Mouse (Mus musculus) kidney, adult 9 months (tissue): ENCODE results near the gene Serac1.
A peak's percentile ranks its signal among the peaks of the same experiment; 100 is the strongest.

Source experiments
- DNase-seq: peaks from one replicate; pipeline ENCODE4 v3.0.0; 2022

Gene Serac1

DNA sequence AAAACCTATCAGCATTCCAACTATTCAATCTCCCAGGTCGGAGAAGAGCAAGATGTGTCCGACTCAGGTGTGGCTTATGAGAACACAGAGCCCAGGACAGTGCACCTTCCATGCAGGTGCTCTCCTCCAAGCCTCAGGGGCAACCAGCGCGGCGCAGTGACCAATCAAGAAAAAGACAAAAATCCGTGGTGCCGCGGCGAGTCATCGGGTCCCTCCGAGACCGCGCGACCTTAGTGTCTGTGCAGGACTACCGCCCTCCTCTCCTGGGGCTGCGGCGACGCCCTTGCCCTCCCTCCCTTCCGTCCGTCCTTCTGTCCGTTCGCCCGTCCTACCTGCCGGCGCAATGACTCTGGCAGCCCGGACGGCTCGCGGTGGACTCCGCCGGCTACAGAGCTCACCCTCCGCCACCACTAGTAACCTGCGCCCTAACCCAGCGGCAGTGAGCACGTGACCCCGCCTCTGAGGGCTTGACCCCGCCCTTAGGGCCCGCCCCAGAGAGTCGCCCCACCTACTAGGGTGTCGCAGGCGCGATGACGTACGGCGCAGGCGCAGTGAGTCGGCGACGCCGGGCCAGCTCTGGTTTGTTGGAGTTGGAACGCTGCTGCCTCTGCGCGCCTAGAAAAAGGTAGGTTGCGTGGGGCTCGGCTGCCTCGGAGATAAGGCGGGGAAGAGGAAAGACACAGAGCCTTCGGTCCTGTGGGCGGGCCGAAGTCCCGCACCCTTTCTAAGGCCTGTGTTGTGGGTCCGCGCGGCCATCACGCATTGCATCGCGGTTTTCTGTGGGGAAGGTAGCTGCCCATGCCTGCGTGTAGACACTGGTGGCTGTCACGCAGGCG, at the start of gene Serac1, which contains the start of gene Gtf2h5:
TSS of gene Serac1 (minus strand) at position 455 of the 836 bp plus-strand sequence.
TSS of gene Gtf2h5 (plus strand) at position 500 of the 836 bp plus-strand sequence.
- peak; percentile 98 for DNase-seq

DNA sequence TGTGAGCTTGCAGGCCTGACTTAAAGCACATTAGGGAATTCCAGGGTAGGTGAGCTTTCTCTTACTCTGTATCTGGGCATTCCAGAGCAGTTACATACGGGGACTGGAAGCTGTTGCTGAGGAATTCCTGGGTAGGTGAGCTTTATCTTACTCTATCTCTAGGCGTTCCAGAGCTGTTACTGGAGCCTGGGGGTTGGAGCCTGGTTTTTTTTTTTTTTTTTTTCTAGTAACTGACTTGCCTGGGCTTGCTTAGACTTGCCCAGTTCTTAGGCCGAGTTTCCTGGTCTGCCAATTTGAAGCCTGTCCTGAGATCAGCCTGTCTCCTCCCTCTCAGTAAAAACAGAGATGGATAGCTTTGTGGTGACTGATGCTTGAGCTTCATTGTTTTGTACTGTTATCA, 48.5 kb upstream of the Serac1 start:
- DNase-seq: no peak

- DNase-seq: no peak
These were observed 45.9 kb upstream of the Serac1 start for GRCm38 (mm10) chr17:6125441-6125840.

- no peak for DNase-seq
These were observed 44.2 kb upstream of the Serac1 start for GRCm38 (mm10) chr17:6123776-6124175.

- DNase-seq: no peak
These were observed 39.3 kb upstream of the Serac1 start for GRCm38 (mm10) chr17:6118861-6119260.

DNA sequence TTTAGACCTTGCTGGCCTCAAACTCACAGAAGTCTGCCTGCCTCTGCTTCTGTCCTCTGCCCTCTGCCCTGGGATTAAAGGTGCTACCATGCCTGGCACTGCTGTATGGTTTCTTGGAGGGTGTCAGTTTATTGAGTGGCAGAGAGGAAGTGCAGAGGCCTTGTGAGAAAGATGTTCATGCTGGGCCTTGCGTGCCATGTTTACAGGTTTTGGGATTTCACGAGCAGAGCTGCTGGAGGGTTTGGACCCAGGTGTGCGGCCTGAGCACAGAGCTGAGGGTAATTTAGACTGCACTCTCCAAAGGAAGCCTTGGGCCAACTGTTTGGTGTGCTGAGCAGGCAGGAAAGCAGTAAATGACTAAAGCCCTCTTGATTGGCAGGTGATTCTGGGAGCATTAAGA, 38.4 kb upstream of the Serac1 start:
- DNase-seq: no peak

GRCm38 (mm10) chr17:6117148-6117725, 37.7 kb upstream of the Serac1 start:
- no peak for DNase-seq

DNA sequence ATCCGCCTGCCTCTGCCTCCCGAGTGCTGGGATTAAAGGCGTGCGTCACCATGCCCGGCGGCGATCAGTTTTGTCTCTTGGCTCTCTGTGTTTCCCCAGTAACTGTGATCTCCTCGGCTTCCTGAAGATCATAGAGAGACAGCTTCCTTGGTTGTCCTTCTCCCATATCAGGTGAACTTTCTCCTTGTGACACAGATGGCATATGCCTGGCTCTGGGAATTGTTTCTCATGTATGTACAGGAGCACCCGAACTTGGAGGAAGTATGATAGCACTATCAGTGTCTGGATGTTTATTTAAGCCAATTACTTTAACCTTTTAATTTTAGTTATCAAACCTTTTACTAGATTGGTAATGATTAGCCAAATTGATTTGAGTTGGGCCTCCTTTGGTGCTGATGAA, 35.5 kb upstream of the Serac1 start:
- DNase-seq: no peak

GRCm38 (mm10) chr17:6113653-6114052, 34.1 kb upstream of the Serac1 start:
- no peak for DNase-seq

GRCm38 (mm10) chr17:6110956-6111355, 31.4 kb upstream of the Serac1 start:
- no peak for DNase-seq

GRCm38 (mm10) chr17:6108175-6108574, 28.6 kb upstream of the Serac1 start:
- no peak for DNase-seq

GRCm38 (mm10) chr17:6107015-6107601, 27.6 kb upstream of the Serac1 start:
- DNase-seq: peak; percentile 49

DNA sequence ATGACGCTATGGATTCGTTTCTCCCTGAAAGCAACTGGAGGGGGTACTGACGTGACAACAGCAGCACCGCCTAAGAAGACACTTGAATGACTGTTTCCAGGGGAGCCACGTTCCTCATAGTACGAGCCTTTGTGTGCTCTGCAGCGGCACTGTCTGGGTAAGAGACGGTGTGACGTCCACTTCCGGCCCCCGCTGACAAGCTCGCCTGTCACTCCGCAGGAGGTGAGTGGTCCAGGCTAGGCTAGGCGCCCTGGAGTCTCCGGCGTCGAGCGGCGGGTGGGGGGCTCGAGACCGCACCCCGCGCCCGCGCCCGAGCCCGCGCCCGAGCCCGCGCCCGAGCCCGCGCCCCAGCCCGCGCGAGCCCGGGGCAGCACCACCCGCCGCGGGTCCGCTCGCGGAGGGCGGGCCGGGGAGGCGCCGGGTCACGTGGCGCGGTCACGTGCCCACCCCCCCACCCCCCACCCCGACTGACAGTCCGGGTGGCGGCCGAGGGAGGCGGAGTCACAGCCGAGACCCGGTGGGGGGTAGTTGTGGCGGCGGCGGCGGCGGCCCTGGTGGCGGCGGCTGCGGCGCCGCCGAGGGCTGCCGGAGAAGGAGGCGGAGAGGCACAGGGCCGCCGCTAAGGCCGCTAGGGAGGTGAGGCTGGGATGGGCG, 26.9 kb upstream of the Serac1 start, which contains the start of gene Tulp4:
TSS of gene Tulp4 (plus strand) at position 77 of the 654 bp plus-strand sequence.
- DNase-seq: peak; percentile 81

GRCm38 (mm10) chr17:6103566-6103965, 24.0 kb upstream of the Serac1 start:
- DNase-seq: no peak

- DNase-seq: no peak
These were observed 22.7 kb upstream of the Serac1 start for GRCm38 (mm10) chr17:6102287-6102686.

DNA sequence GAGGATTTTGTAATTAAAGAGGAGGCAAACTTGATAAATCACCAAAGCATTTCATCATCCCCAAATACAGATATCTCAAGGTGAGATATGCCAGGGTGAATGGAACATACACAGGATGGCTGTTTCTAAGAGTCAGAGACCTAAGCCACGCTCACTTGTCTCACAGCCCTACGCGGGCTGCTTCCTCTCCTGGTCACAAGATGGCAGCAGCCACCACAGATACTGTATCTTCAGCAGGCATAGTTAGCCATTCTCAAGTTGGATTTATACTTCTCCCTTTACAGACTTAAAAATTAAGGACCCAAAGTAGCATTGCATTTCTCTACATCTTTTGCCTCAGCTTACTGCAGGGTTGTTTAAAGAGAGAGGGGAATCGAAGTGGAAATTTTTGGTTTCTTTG, 18.3 kb upstream of the Serac1 start:
- DNase-seq: peak; percentile 68

GRCm38 (mm10) chr17:6095579-6095978, 16.0 kb upstream of the Serac1 start:
- no peak for DNase-seq

DNA sequence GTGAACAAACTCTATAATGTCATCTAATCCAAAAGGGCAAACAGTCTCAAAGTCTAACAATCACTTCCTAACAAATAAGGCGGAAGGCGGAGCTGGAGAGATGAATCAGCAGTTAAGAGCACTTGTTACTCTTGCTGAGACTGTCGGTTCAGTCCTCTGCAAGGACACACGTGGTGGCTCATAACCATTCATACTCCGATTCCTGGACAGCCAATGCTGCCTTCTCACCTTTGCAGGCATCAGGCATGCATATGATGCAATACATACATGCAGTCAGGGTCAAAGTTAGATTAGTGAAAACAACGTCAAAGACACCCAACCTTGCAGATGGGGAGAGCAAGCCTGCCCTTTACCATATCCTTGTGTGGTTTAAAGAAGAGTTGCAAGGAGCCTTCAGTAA, 12.1 kb upstream of the Serac1 start:
- no peak for DNase-seq

- no peak for DNase-seq
These were observed 3.9 kb upstream of the Serac1 start for GRCm38 (mm10) chr17:6083323-6083890.

DNA sequence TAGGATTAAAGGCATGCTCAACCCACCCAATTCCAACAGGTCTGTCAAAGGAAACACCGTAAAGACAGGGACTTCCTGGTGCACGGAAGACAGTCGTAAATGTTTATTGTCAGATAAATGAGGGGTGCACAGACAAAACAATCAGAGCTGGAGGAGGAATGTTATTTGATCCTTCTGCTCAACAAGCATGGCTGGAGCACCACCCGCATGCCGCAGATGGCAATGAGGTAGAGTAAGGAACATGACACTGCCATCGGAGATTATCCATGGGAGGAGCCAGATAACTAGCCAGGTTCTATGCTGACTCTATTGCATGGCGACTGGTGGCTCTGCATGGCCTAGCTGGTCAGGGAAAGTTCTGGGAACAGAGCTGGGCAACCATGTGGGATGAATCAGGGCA, 6.1 kb downstream of the Serac1 start:
- DNase-seq: no peak

DNA sequence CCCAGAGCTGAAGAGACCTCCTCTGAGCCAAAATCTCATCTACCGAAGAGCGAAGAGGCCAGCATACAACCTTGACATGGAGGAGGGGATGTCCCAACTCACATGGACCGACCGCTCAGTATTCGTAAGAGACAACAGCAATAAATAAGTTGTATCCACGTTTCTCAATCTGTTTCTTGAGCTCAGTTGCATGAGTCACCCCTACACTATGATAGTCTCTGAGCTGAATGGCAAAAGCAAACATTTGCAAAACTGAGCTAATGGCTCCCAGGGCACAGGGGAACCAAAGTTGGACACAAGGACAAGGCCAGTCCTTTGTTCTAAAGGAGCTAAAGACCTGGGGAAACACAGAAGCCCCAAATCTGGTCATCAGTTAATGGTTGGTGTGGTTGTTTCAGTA, 9.7 kb downstream of the Serac1 start:
- no peak for DNase-seq

DNA sequence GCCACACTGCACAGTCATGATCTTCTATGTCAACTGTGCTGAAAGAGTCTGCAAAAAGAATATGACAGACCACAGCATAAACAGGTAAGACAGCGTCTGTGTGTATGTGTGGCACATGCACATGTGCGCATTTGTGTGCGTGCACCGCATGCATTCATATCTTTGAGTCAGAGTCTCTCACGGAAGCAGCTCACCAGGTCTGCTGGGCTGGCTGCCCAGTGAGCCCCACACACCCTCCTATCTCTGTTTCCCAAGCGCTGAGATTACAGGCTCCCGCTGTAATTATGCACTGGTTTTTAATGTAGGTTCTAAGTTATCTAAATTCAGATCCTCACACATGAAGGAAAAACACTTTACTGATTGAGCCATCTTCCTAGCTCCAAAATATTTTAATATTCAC, 11.9 kb downstream of the Serac1 start:
- no peak for DNase-seq

DNA sequence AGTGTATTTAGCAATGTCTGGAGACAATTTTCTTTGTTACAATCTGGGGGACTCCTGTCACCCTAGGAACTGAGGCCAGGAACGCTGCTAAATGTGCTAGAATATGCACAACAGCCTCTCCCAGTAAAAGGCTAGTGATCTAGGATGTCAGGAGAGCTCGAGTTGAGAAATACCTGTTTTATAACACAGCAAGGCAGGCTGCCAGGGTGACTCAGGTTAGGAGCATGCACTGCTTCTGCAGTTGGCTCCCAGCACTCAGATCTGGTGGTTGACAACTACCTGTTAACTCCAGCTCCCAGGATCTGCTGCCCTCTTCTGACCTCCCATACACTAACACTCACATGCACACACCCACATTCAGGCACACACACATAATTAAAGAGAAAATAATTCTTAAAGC, 13.5 kb downstream of the Serac1 start:
- no peak for DNase-seq
